Mouse (Mus musculus) hindbrain, embryonic 12.5 days (tissue): ENCODE data around the gene Zfp626. TPM values are rescaled to one million over a fixed set of nuclear protein-coding genes. Genes with fewer than 3 reads are reported as not detected.

ENCODE experiments used
- polyA plus RNA-seq: library from polyadenylated mRNA; unstranded; fragments of >200 nt; fragmentation: Nextera tagmentation; extraction: Ambion mirVana; gene quantifications from 2 replicates; pipeline ENCODE4 v1.2.1, GENCODE M21; 2016

The Zfp626 gene
- polyA plus RNA-seq, 1 experiment from 2014 or later: 2.2 TPM

Other genes with a start within 250 kb of the Zfp626 start
- gene Akt2, start 215.6 kb upstream of the Zfp626 start, polyA plus RNA-seq: 85.0 and 90.5 TPM in 2 replicates
- 19.7 and 20.4 TPM in 2 replicates for gene Ttc9b, start 153.3 kb upstream of the Zfp626 start, polyA plus RNA-seq
- gene Map3k10, start 132.6 kb upstream of the Zfp626 start, polyA plus RNA-seq: 18.8 and 19.8 TPM in 2 replicates
- gene Zfp607b, start 117.9 kb upstream of the Zfp626 start, polyA plus RNA-seq: 6.9 and 8.7 TPM in 2 replicates
- 101 and 107 TPM in 2 replicates for gene Zfp60, start 75.8 kb upstream of the Zfp626 start, polyA plus RNA-seq
- 11.7 and 12.5 TPM in 2 replicates for gene Zfp59, start 31.4 kb downstream of the Zfp626 start, polyA plus RNA-seq
- 2.2 and 3.1 TPM in 2 replicates for gene Zfp607a, start 50.3 kb downstream of the Zfp626 start, polyA plus RNA-seq
- 15.5 and 17.0 TPM in 2 replicates for gene Zfp974, start 122.3 kb downstream of the Zfp626 start, polyA plus RNA-seq
- gene Zfp780b, start 172.0 kb downstream of the Zfp626 start, polyA plus RNA-seq: 25.8 and 27.2 TPM in 2 replicates
- gene Zfp850, start 206.9 kb downstream of the Zfp626 start, polyA plus RNA-seq: 6.1 and 7.5 TPM in 2 replicates
- gene Psmc4, start 242.9 kb downstream of the Zfp626 start, polyA plus RNA-seq: 309 and 313 TPM in 2 replicates